Mouse (Mus musculus) midbrain, embryonic 16.5 days (tissue): ENCODE data around the gene Atf7. TPM values are rescaled to one million over a fixed set of nuclear protein-coding genes. Genes with fewer than 3 reads are reported as not detected.

Source experiments
- ATAC-seq: fragments of 200-750 bp; cut with Nextera tagmentation; 2 replicates; pipeline ENCODE4 v1.8.0; 2017; ENCODE audit warnings: moderate TSS enrichment
- H3K27ac ChIP-seq: fragments of 300-500 bp; sonication (generic); 2 replicates; pipeline ENCODE4 v1.5.1; 2014; ENCODE audit warnings: mild to moderate bottlenecking, low read length, mixed read lengths
- H3K27me3 ChIP-seq: fragments of 300-500 bp; sonication (generic); 2 replicates; pipeline ENCODE4 v1.6.1; 2014; ENCODE audit warnings: low read depth, low read length, mixed read lengths; ENCODE audit not compliant: control insufficient read depth, insufficient read depth
- H3K36me3 ChIP-seq: fragments of 300-500 bp; sonication (generic); 2 replicates; pipeline ENCODE4 v1.6.1; 2014; ENCODE audit warnings: mild to moderate bottlenecking, low read length, moderate library complexity, mixed read lengths; ENCODE audit not compliant: control insufficient read depth, insufficient read depth
- H3K4me1 ChIP-seq: fragments of 300-500 bp; sonication (generic); 2 replicates; pipeline ENCODE4 v1.6.1; 2014; ENCODE audit warnings: mild to moderate bottlenecking, low read length, mixed read lengths; ENCODE audit not compliant: control insufficient read depth, insufficient read depth
- H3K4me2 ChIP-seq: fragments of 300-500 bp; sonication (generic); 2 replicates; pipeline ENCODE4 v1.6.1; 2014; ENCODE audit warnings: mild to moderate bottlenecking, low read length, mixed read lengths
- H3K4me3 ChIP-seq: fragments of 300-500 bp; sonication (generic); 2 replicates; pipeline ENCODE4 v1.5.1; 2014; ENCODE audit warnings: low read depth, mild to moderate bottlenecking, low read length, moderate library complexity, mixed read lengths
- H3K9ac ChIP-seq: fragments of 300-500 bp; sonication (generic); 2 replicates; pipeline ENCODE4 v1.6.1; 2014; ENCODE audit warnings: low read depth, low read length, mixed read lengths
- H3K9me3 ChIP-seq: fragments of 300-500 bp; sonication (generic); replicated peaks from 2 replicates; pipeline ENCODE4 v1.6.1; 2014; ENCODE audit warnings: mild to moderate bottlenecking, low read length, mixed read lengths; ENCODE audit not compliant: control insufficient read depth, poor library complexity, severe bottlenecking
- WGBS: fragments of 180-500 bp; shearing (Covaris S2); extraction: QIAGEN DNeasy Blood & Tissue Kit; methylation state at CpG from one replicate; pipeline ENCODE4 v1.1.7; 2014; 5-methylcytosine and 5-hydroxymethylcytosine counted together
- polyA plus RNA-seq: library from polyadenylated mRNA; unstranded; fragments of >200 nt; fragmentation: Nextera tagmentation; extraction: Ambion mirVana; gene quantifications from 2 replicates; pipeline ENCODE4 v1.2.1, GENCODE M21; 2015

The Atf7 gene
- polyA plus RNA-seq, 1 experiment from 2014 or later: 16.0 TPM

GRCm38 (mm10) chr15:102510590-102511284 lies 114.5 kb downstream of the Atf7 start:
- whole genome bisulfite sequencing: 2% methylated on average over 34 of the region's 34 CpGs

GRCm38 (mm10) chr15:102510110-102510509 lies 115.2 kb downstream of the Atf7 start:
- no peaks in the 10 kb centered on the region for H3K9me3 ChIP-seq
- peak overlapping the region; percentile 70 for H3K4me3 ChIP-seq
- H3K27ac ChIP-seq: peak overlapping the region; percentile 94
- H3K27me3 ChIP-seq: no peaks in the 10 kb centered on the region
- peak; percentile 82 for ATAC-seq
- H3K4me2 ChIP-seq: peak overlapping the region; percentile 81
- H3K9ac ChIP-seq: peak overlapping the region; percentile 87
- WGBS: 6% methylated on average over 9 of the region's 9 CpGs
- H3K4me1 ChIP-seq: peaks cover 51% of the 10 kb centered on the region
- H3K36me3 ChIP-seq: peaks cover 11% of the 10 kb centered on the region; the same call in 1 of the 2 replicates

More at GRCm38 (mm10) chr15:102510590-102511284, 114.5 kb downstream of the Atf7 start:
- Histone ChIP-seq H3K9me3 (no peaks in the 10 kb centered on the region), H3K27me3 (no peaks in the 10 kb centered on the region), H3K27ac (peak overlapping the region; percentile 94), H3K4me1 (peaks cover 57% of the 10 kb centered on the region), H3K4me3 (peak overlapping the region; percentile 70), H3K36me3 (peaks cover 6% of the 10 kb centered on the region; the same call in 1 of the 2 replicates), H3K4me2 (peak overlapping the region; percentile 81), H3K9ac (peak overlapping the region; percentile 87)
- ATAC-seq: peak; percentile 94

GRCm38 (mm10) chr15:102508336-102508735 lies 116.9 kb downstream of the Atf7 start:
- peaks cover 24% of the 10 kb centered on the region for H3K36me3 ChIP-seq
- no peaks in the 10 kb centered on the region for H3K9me3 ChIP-seq
- H3K4me3 ChIP-seq: no peak overlapping the region
- no peak overlapping the region for H3K27ac ChIP-seq
- no peak overlapping the region for H3K9ac ChIP-seq
- no peaks in the 10 kb centered on the region for H3K27me3 ChIP-seq
- H3K4me2 ChIP-seq: no peak overlapping the region
- ATAC-seq: no peak
- WGBS: 85% methylated on average over 3 of the region's 3 CpGs
- H3K4me1 ChIP-seq: peaks cover 38% of the 10 kb centered on the region

GRCm38 (mm10) chr15:102507561-102507960 lies 117.7 kb downstream of the Atf7 start:
- Histone ChIP-seq H3K4me1 (peaks cover 33% of the 10 kb centered on the region), H3K4me2 (no peak overlapping the region), H3K9ac (no peak overlapping the region), H3K27ac (no peak overlapping the region), H3K36me3 (peaks cover 24% of the 10 kb centered on the region), H3K27me3 (no peaks in the 10 kb centered on the region), H3K9me3 (no peaks in the 10 kb centered on the region), H3K4me3 (no peak overlapping the region)
- ATAC-seq: no peak

- 95% methylated on average over 1 of the region's 1 CpGs for WGBS
- H3K27ac ChIP-seq: no peak overlapping the region
- no peak for ATAC-seq
- H3K36me3 ChIP-seq: peaks cover 31% of the 10 kb centered on the region
- H3K4me3 ChIP-seq: no peak overlapping the region
- no peak overlapping the region for H3K9ac ChIP-seq
- no peaks in the 10 kb centered on the region for H3K9me3 ChIP-seq
- peaks cover 26% of the 10 kb centered on the region for H3K4me1 ChIP-seq
- H3K27me3 ChIP-seq: no peaks in the 10 kb centered on the region
- H3K4me2 ChIP-seq: no peak overlapping the region
Observed at GRCm38 (mm10) chr15:102506864-102507263, 118.4 kb downstream of the Atf7 start.

GRCm38 (mm10) chr15:102506464-102506830 lies 118.8 kb downstream of the Atf7 start:
- H3K4me2 ChIP-seq: no peak overlapping the region
- peaks cover 22% of the 10 kb centered on the region for H3K4me1 ChIP-seq
- H3K27me3 ChIP-seq: no peaks in the 10 kb centered on the region
- peaks cover 34% of the 10 kb centered on the region for H3K36me3 ChIP-seq
- no peak overlapping the region for H3K4me3 ChIP-seq
- no peak for ATAC-seq
- H3K9ac ChIP-seq: no peak overlapping the region
- no peaks in the 10 kb centered on the region for H3K9me3 ChIP-seq
- H3K27ac ChIP-seq: no peak overlapping the region
- 73% methylated on average over 2 of the region's 2 CpGs for WGBS

- 91% methylated on average over 9 of the region's 9 CpGs for WGBS
Observed at GRCm38 (mm10) chr15:102505770-102506463, 119.3 kb downstream of the Atf7 start.

GRCm38 (mm10) chr15:102505073-102505769 lies 120.0 kb downstream of the Atf7 start:
- H3K4me2 ChIP-seq: no peak overlapping the region
- no peaks in the 10 kb centered on the region for H3K27me3 ChIP-seq
- H3K27ac ChIP-seq: no peak overlapping the region
- no peak for ATAC-seq
- no peak overlapping the region for H3K9ac ChIP-seq
- WGBS: 76% methylated on average over 12 of the region's 12 CpGs
- no peak overlapping the region for H3K4me3 ChIP-seq
- no peaks in the 10 kb centered on the region for H3K9me3 ChIP-seq
- H3K4me1 ChIP-seq: peaks cover 14% of the 10 kb centered on the region
- peaks cover 45% of the 10 kb centered on the region for H3K36me3 ChIP-seq

More at GRCm38 (mm10) chr15:102505770-102506463, 119.3 kb downstream of the Atf7 start:
- H3K27ac ChIP-seq: no peak overlapping the region
- H3K9ac ChIP-seq: no peak overlapping the region
- H3K4me1 ChIP-seq: peaks cover 17% of the 10 kb centered on the region
- ATAC-seq: no peak
- no peaks in the 10 kb centered on the region for H3K9me3 ChIP-seq
- H3K27me3 ChIP-seq: no peaks in the 10 kb centered on the region
- peaks cover 39% of the 10 kb centered on the region for H3K36me3 ChIP-seq
- no peak overlapping the region for H3K4me3 ChIP-seq
- no peak overlapping the region for H3K4me2 ChIP-seq
